Mouse (Mus musculus) lung, adult 2 months (tissue): Measurements from ENCODE around the gene Trim62. TPM values are rescaled to one million over a fixed set of nuclear protein-coding genes. Genes with fewer than 3 reads are reported as not detected.

ENCODE experiments used
- DNase-seq: peaks from one replicate; pipeline ENCODE4 v3.0.0; 2022
- H3K4me1 ChIP-seq: fragments of 200-500 bp; 2 replicates; pipeline ENCODE4 v1.6.1; 2011; ENCODE audit warnings: low read length; ENCODE audit not compliant: control insufficient read depth, insufficient read depth
- H3K4me3 ChIP-seq: fragments of 200-500 bp; replicated peaks from 2 replicates; pipeline ENCODE3; 2011; ENCODE audit warnings: low read depth, mild to moderate bottlenecking, control low read depth, low read length; ENCODE audit errors: extremely low read depth
- CTCF ChIP-seq: fragments of 200-500 bp; IDR thresholded peaks from 2 replicates; pipeline ENCODE4 v1.5.1; 2011; ENCODE audit warnings: mild to moderate bottlenecking, low read length, control low read depth; ENCODE audit not compliant: insufficient read depth
- POLR2A ChIP-seq: fragments of 200-500 bp; IDR thresholded peaks from 2 replicates; pipeline ENCODE4 v1.6.1; 2011; ENCODE audit warnings: low read depth, mild to moderate bottlenecking, control low read depth, low read length, borderline replicate concordance; ENCODE audit errors: extremely low read depth
- WGBS: fragments of 180-500 bp; shearing (Covaris S2); methylation state at CpG from one replicate; pipeline ENCODE4 v1.1.7; 2018; 5-methylcytosine and 5-hydroxymethylcytosine counted together
- polyA plus RNA-seq: library from polyadenylated mRNA; depleted of rRNA; stranded (reverse); fragments of >200 nt; gene quantifications from 2 replicates; pipeline ENCODE4 v1.2.3, GENCODE M21; 2012

Gene Trim62
- polyA plus RNA-seq, 1 experiment = 18.6 TPM

DNA sequence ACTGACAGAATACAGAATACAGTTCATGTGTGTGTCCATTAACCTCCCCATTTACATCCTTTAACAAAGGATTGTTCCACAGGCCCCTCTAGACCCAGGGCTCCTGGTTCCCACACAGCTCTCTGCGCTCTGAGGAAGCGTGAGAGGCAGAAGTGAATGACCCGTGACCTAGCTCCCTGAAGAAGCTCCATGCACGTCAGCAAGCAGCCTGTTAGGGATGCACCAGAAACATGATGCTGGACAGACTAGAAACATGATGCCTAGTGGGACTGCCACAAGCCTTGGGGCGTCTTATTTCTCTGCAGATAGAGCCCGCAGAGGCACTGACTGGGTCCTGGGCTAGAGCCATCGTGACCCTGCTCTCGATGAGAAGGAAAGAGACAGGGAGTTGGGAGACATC, 23.4 kb downstream of the Trim62 start:
- TF ChIP-seq POLR2A = no peak
- TF ChIP-seq CTCF = no peak
- no peaks in the 10 kb centered on the region for H3K4me1 ChIP-seq
- no peak for DNase-seq
- 75% methylated on average over 8 of the region's 8 CpGs for WGBS
- H3K4me3 ChIP-seq = no peak overlapping the region

DNA sequence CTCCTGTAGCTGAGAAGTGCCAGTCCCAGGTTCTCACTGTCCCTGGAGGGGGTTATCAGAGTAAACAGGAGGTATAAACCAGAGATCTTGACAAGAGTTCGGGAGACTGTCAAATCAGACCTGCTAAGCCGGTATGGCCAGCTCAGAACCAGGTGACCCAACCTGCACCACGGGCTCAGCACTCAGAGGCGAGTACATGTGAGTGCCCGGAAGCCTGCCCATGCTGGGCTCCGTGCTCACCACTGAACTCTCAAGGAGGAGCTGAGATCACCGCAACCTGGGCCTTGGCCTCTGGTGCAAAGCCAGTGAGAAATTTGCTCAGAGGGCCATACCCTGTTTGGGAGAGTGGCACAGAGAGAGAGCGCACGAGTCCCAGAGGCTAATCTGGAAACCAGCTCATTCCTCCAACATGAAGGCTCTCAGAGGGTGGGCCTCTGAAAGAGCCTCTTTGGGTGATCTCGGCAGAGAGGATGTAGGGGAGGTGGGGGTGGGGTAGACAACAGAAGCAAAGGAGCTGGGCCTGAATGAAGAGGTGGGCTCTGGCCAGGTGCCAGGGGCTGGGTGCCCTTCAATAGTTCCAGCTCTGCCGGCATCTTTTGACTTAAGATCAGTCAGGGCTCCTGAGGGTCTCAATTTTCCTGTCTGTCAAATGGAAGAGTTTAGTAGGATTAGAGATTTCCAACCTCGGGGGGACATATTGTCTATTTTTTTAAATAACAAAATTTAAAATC, 24.0 kb downstream of the Trim62 start:
- WGBS = 65% methylated on average over 12 of the region's 12 CpGs
- TF ChIP-seq CTCF = no peak
- no peak for TF ChIP-seq POLR2A
- Histone ChIP-seq H3K4me1 (no peaks in the 10 kb centered on the region), H3K4me3 (no peak overlapping the region)
- peak; percentile 64 for DNase-seq

DNA sequence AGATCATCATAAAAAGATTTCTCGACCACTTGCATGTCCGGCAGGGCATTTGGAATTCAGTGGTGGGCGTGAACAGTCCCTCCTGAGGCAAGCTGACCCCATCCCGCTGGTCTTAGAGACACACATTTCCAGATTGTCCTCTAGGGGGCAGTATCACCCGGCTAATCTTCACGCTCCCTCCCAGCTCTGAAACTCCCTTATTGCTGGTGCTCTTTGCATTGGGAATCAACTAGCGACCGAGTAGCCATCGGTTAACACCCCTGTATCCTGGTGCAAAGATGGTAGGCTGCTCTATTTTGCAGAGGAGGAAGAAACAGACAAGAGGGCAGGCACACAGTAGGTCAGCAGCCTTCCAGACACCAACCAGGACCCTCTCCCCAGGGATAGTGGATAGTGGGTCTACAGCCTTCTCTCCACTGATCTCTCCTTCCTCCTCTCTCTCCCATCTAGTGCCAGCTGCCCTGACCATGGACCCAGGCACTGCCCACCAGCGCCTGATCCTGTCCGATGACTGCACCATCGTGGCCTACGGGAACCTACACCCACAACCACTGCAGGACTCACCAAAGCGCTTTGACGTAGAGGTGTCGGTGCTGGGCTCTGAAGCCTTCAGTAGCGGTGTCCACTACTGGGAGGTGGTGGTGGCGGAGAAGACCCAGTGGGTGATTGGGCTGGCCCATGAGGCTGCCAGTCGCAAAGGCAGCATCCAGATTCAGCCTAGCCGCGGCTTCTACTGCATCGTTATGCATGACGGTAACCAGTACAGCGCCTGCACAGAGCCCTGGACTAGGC, 25.4 kb downstream of the Trim62 start:
- TF ChIP-seq POLR2A (no peak), CTCF (peak; percentile 78)
- no peak overlapping the region for H3K4me3 ChIP-seq
- WGBS = 64% methylated on average over 24 of the region's 24 CpGs
- H3K4me1 ChIP-seq = no peaks in the 10 kb centered on the region
- DNase-seq = peak; percentile 49

DNA sequence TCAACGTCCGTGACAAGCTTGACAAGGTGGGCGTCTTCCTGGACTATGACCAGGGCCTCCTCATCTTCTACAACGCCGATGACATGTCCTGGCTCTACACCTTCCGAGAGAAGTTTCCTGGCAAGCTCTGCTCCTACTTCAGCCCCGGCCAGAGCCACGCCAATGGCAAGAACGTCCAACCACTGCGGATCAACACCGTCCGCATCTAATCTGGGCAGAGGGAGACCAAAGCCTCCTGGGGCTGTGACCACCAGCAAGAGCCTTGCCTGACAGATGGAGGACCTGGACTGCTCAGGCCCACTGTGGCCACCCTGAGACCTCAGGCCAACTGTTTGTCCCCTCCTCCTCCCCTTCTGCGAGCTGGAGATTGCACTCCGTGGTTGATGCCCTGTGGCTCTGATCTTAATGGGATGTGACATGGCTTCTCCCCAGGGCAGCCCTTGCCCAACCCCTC, 26.0 kb downstream of the Trim62 start:
- no peak for DNase-seq
- TF ChIP-seq CTCF (no peak), POLR2A (no peak)
- 84% methylated on average over 14 of the region's 14 CpGs for WGBS
- Histone ChIP-seq H3K4me1 (no peaks in the 10 kb centered on the region), H3K4me3 (no peak overlapping the region)

DNA sequence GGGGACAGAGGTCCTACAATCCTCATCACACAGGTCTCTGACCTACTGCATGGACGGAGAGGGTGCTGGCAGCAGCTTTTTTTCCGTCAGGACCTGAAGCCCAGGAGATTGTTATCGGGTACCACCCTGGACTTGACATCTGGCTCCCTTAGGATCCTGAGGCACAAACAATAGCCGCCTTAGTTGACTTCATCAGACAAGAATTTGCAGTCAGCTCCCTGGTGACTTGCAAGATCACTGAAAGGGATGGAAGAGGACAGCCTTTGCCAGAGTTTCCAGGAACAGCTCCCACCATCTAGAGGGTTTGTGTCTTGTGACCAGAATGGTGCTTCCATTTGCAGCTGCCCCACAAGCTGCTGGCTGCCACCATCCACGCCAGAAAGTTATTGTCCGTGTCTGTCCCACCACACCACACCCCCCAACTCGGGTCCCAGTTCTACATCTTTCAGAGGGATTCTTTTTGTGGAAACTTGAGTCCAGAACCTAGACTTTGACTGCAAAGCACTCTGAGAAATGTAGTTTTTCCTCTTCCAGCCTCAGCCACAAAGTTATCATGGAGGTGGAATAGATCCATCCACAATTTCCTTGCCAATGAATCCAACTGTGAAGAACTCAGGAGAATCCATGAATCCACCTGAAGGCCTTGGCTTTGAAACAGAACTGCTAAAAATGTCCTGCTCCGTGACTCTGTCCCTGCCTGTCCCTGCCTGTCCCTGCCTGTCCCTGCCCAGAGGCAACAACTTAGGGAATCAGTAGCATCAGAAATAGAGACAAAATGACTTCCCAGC, 27.1 kb downstream of the Trim62 start:
- no peaks in the 10 kb centered on the region for H3K4me1 ChIP-seq
- H3K4me3 ChIP-seq = no peak overlapping the region
- 63% methylated on average over 8 of the region's 8 CpGs for WGBS
- TF ChIP-seq CTCF (no peak), POLR2A (no peak)
- DNase-seq = no peak

DNA sequence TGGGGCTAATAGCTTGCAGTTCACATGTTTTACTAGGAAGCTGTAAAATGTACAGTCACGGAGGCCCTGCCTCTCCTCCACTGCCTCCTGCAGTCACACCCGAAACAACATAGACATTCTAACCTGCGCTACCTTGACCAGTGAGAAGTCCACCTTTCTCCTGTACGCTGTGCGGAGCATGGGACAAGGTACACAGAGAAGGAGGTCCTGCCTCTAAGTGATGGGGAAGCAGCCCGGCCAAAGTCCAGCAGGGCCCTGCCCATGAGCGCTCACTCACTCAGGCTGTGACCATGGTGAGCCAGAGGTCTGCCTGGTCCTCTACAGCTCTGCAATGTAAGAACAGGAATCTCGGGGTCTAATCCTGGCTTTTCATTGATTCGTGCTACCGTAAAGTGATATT, 28.7 kb downstream of the Trim62 start:
- 92% methylated on average over 10 of the region's 10 CpGs for WGBS
- TF ChIP-seq POLR2A (no peak), CTCF (no peak)
- Histone ChIP-seq H3K4me3 (no peak overlapping the region), H3K4me1 (no peaks in the 10 kb centered on the region)
- no peak for DNase-seq

DNA sequence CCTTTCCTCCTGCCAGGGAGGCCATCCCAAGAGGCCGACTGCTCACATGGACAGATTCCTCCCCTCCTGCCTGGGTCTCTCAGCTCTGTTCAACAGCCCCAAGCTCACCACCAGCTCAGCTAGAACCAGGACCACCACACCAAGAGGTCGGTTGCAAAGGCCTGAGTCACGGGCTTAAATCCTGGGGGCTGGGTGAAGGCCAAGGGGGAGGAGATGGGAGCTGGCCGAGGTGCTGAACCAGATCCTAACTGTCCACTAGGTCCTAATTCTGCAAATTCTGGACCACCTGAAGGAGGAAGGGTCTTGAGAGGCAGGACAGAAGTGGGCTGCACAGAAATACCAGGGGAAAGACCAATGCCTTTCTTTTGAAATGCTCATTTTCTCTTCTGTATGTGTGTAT, 30.4 kb downstream of the Trim62 start:
- DNase-seq = no peak
- H3K4me3 ChIP-seq = no peak overlapping the region
- TF ChIP-seq POLR2A (no peak), CTCF (no peak)
- WGBS = 17% methylated on average over 4 of the region's 4 CpGs
- no peaks in the 10 kb centered on the region for H3K4me1 ChIP-seq

DNA sequence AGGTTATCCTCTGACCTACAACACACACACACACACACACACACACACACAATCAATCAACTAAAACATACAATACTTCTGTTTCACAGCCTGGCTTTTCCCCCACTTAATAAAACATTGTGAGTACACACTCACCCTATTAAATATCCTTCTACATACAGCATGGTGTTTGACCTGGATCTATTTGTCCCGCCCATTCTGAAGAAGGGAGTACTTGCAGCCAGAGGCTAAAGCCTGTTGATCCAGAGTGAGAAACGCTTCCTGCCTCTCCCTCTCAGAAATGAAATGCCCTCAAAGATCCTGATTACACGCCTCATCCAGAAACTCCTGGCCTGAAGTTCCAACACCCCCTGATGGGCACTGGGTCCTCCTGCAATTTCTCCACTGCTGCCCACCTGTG, 33.7 kb downstream of the Trim62 start:
- H3K4me3 ChIP-seq = no peak overlapping the region
- DNase-seq = no peak
- TF ChIP-seq POLR2A = no peak
- no peak for TF ChIP-seq CTCF
- peaks cover 3% of the 10 kb centered on the region; the same call in 1 of the 2 replicates for H3K4me1 ChIP-seq
- WGBS = 46% methylated on average over 3 of the region's 3 CpGs

DNA sequence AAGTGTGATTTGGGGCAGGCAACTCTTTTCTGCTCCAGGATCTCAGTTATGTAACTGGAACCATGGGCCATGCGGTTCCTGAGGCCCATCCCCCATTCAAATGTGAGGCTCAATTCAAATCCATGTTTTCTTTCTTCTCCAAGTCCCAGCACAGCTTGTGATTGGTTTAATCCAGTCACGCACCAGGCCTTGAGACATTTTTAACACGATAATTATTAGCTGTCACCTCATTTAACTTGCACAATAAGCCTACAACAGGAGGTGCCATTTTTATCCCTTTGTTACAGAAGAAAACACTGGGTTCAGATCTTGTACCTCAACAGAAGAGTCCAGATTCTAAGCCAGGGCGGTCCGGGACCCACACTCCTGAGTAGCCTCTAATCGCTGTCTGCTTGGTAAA, 34.4 kb downstream of the Trim62 start:
- DNase-seq = no peak
- TF ChIP-seq POLR2A (no peak), CTCF (no peak)
- Histone ChIP-seq H3K4me3 (no peak overlapping the region), H3K4me1 (peaks cover 3% of the 10 kb centered on the region; the same call in 1 of the 2 replicates)
- 61% methylated on average over 6 of the region's 6 CpGs for WGBS
